Mouse (Mus musculus) heart, adult 2 months (tissue): ENCODE measurements around the gene Ddx28.

Source experiments
- CTCF ChIP-seq: fragments of 200-600 bp; IDR thresholded peaks from 2 replicates; pipeline ENCODE4 v1.8.1; 2022; ENCODE audit warnings: antibody characterized with exemption, mild to moderate bottlenecking, moderate library complexity
- POLR2A ChIP-seq: fragments of 200-500 bp; IDR thresholded peaks from 2 replicates; pipeline ENCODE4 v1.6.1; 2011; ENCODE audit warnings: mild to moderate bottlenecking, low read depth, low read length, control low read depth; ENCODE audit not compliant: insufficient read depth

DNA sequence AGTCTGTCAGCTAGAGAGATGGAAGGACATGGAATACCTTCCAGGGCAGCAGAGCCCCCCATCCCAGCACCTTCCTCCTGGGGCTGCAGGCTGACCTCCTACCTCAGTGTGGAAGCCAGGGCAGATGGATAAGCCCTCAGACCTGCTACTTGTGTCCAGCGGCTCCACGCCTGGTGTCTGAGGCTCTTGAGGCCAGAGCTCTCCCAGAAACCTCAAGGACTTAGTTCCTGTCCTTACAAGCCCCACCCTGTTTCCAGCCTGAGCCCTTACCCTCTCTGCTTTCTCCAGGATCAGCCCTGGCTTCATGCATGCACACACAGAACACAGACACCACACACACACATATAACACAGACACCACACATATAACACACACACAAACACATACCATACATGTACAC, 20.1 kb downstream of the Ddx28 start:
- TF ChIP-seq CTCF, result no peak
- no peak for TF ChIP-seq POLR2A
